ENCODE assay signal across 12 mouse cellular contexts in the genomic region with DNA sequence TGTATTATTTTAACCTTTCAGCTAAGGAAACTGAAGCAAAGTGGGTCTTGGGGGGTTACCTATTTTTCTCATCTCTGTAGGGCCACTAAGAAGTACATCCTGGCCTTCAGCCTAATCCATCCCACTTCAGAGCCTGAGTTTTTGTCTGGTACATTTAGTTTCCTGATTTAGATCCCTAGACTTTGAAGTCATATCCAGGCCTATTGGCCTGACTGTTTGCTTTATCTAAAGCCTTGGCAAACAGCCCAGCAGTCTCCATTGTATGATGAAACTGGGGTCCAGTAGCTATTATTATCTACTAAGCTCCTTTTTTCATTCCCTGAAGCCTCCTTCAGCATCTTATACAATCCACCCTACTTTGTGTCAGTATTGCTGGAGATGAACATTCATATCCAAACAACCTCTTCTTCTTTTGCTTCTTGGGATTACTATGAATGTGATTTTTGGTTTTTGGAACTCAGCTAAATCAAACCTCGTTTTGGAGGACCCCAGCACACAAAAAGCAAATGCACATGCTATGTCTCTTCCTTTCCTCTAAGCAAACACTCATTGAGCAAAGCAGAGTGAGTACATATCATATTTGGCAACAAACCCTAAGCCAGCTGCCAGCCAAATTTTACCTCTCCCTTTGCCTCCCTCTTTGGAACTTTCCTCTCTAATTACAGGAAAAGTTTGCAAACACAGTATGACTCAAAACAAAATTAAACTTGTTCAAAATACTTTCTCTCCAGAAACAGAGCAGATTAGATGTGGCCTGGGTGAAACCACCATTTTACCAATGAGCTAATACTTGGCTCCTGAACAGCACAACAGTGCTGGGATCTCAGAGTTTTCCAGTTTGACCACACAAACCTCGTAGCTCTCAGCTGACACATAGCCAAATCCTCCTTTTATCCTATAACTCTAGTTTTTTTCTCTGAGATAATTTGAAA.
DNase-seq lines count a peak whose midpoint lies in the region; ATAC-seq and TF ChIP-seq lines count a peak whose summit lies in the region.
"Had no signal": no experiment of that assay in that cellular context is flagged by ENCODE, and none has a peak within 500 bp of the region (broad histone marks: within the 10 kb centered on the region; RNA-seq: fewer than 3 reads in every experiment).

No protein-coding gene starts in this region.

- no peak for ATAC-seq in cerebellum, adult (ENCODE audit: insufficient number of reproducible peaks, low FRiP score, low TSS enrichment)
- ATAC-seq in limb, embryonic 14.5 days (ENCODE audit: low FRiP score, low read depth), result no peak
- peak; percentile 89 for ATAC-seq in heart, embryonic 16.5 days (replicated peaks; ENCODE audit: extremely low read depth, insufficient read depth, low FRiP score)
- peak; percentile 62; the same call in 1 of the 2 replicates for ATAC-seq in midbrain, embryonic 16.5 days
- ATAC-seq: activated CD4-positive, CD25-positive, alpha-beta regulatory T cell, adult 4 months; liver, postnatal 0 days had no signal

- peak; percentile 23 to 28 for DNase-seq in cerebellum, postnatal 10 days
- peak; percentile 64 for DNase-seq in limb, embryonic 14.5 days (ENCODE audit: low spot score)
- DNase-seq in limb, embryonic 10.5 days (ENCODE audit: low spot score), result no peak
- DNase-seq in layer of hippocampus, adult 11-12 months (ENCODE audit: low spot score), result no peak
- no peak for DNase-seq in urinary bladder, adult 2 months (ENCODE audit: low spot score)
- DNase-seq: liver, postnatal 0 days; thymus, postnatal 25 days had no signal

- no peaks in the 10 kb centered on the region for H3K27me3 ChIP-seq in limb, embryonic 14.5 days (ENCODE audit: control insufficient read depth, insufficient read depth, low read length)
- H3K27me3 ChIP-seq in limb, embryonic 10.5 days (ENCODE audit: low read depth, poor library complexity, severe bottlenecking), result no peaks in the 10 kb centered on the region
- H3K27me3 ChIP-seq in heart, embryonic 16.5 days (ENCODE audit: control insufficient read depth, insufficient read depth, low read length), result no peaks in the 10 kb centered on the region
- H3K27me3 ChIP-seq in midbrain, embryonic 16.5 days (ENCODE audit: control insufficient read depth, insufficient read depth, low read depth, low read length), result no peaks in the 10 kb centered on the region
- H3K27me3 ChIP-seq: embryonic facial prominence, embryonic 13.5 days had no signal

- no peaks in the 10 kb centered on the region for H3K4me1 ChIP-seq in limb, embryonic 14.5 days (ENCODE audit: control insufficient read depth, insufficient read depth, low read length)
- H3K4me1 ChIP-seq in limb, embryonic 10.5 days, result no peaks in the 10 kb centered on the region
- H3K4me1 ChIP-seq in heart, embryonic 16.5 days (ENCODE audit: control insufficient read depth, insufficient read depth, low read length), result peaks cover 11% of the 10 kb centered on the region
- no peaks in the 10 kb centered on the region for H3K4me1 ChIP-seq in midbrain, embryonic 16.5 days (ENCODE audit: control insufficient read depth, insufficient read depth, low read length)
- H3K4me1 ChIP-seq: embryonic facial prominence, embryonic 13.5 days had no signal

- no peak overlapping the region for H3K4me2 ChIP-seq in limb, embryonic 14.5 days (replicated peaks; ENCODE audit: low read depth, low read length, severe bottlenecking)
- no peak overlapping the region for H3K4me2 ChIP-seq in heart, embryonic 16.5 days (ENCODE audit: low read depth, low read length)
- H3K4me2 ChIP-seq in midbrain, embryonic 16.5 days (ENCODE audit: low read length), result no peak overlapping the region
- H3K4me2 ChIP-seq: embryonic facial prominence, embryonic 13.5 days had no signal

- H3K27ac ChIP-seq in limb, embryonic 14.5 days (replicated peaks; ENCODE audit: low read depth, low read length), result no peak overlapping the region
- H3K27ac ChIP-seq in limb, embryonic 10.5 days, result no peak overlapping the region
- peak overlapping the region; percentile 49 for H3K27ac ChIP-seq in heart, embryonic 16.5 days (ENCODE audit: low read length)
- H3K27ac ChIP-seq in midbrain, embryonic 16.5 days (ENCODE audit: low read length), result no peak overlapping the region
- H3K27ac ChIP-seq: embryonic facial prominence, embryonic 13.5 days had no signal

- WGBS in limb, embryonic 14.5 days, result 75% methylated on average over 2 of the region's 2 CpGs
- 85% methylated on average over 2 of the region's 2 CpGs for WGBS in limb, embryonic 10.5 days
- 32% methylated on average over 2 of the region's 2 CpGs for WGBS in heart, embryonic 16.5 days
- WGBS in midbrain, embryonic 16.5 days, result 38% methylated on average over 2 of the region's 2 CpGs

- no peaks in the 10 kb centered on the region for H3K36me3 ChIP-seq in limb, embryonic 14.5 days (ENCODE audit: control insufficient read depth, insufficient read depth, low read length)
- H3K36me3 ChIP-seq in limb, embryonic 10.5 days, result no peaks in the 10 kb centered on the region
- H3K36me3 ChIP-seq in heart, embryonic 16.5 days (ENCODE audit: control insufficient read depth, insufficient read depth), result no peaks in the 10 kb centered on the region
- H3K36me3 ChIP-seq in midbrain, embryonic 16.5 days (ENCODE audit: control insufficient read depth, insufficient read depth, low read length), result no peaks in the 10 kb centered on the region
- H3K36me3 ChIP-seq: embryonic facial prominence, embryonic 13.5 days had no signal

- no peaks in the 10 kb centered on the region for H3K9me3 ChIP-seq in limb, embryonic 14.5 days (ENCODE audit: control insufficient read depth, low read length)
- no peaks in the 10 kb centered on the region for H3K9me3 ChIP-seq in limb, embryonic 10.5 days (replicated peaks)
- H3K9me3 ChIP-seq in heart, embryonic 16.5 days (replicated peaks; ENCODE audit: control insufficient read depth, low read length), result no peaks in the 10 kb centered on the region
- H3K9me3 ChIP-seq in midbrain, embryonic 16.5 days (replicated peaks; ENCODE audit: control insufficient read depth, low read length, poor library complexity, severe bottlenecking), result no peaks in the 10 kb centered on the region
- H3K9me3 ChIP-seq: embryonic facial prominence, embryonic 13.5 days had no signal

- H3K4me3 ChIP-seq in limb, embryonic 14.5 days (replicated peaks; ENCODE audit: low read length), result no peak overlapping the region
- H3K4me3 ChIP-seq in limb, embryonic 10.5 days, result no peak overlapping the region
- no peak overlapping the region for H3K4me3 ChIP-seq in heart, embryonic 16.5 days (ENCODE audit: low read length)
- H3K4me3 ChIP-seq in midbrain, embryonic 16.5 days (ENCODE audit: low read depth, low read length), result no peak overlapping the region
- H3K4me3 ChIP-seq: embryonic facial prominence, embryonic 13.5 days had no signal

- no peak for TF ChIP-seq POLR2A in limb, embryonic 14.5 days (IDR thresholded peaks at IDR 0.05; ENCODE audit: borderline replicate concordance, extremely low read depth, insufficient read depth, insufficient read length)

- H3K9ac ChIP-seq in limb, embryonic 14.5 days (ENCODE audit: low read depth, low read length, severe bottlenecking), result no peak overlapping the region
- H3K9ac ChIP-seq in heart, embryonic 16.5 days (ENCODE audit: low read length), result no peak overlapping the region
- H3K9ac ChIP-seq in midbrain, embryonic 16.5 days (ENCODE audit: low read depth, low read length), result no peak overlapping the region
- H3K9ac ChIP-seq: embryonic facial prominence, embryonic 13.5 days; liver, postnatal 0 days had no signal

Comparison
In these comparisons a context has a peak if more than half of its experiments do, and no peak if none do; other contexts are left out.
1. DNase-seq: peak in cerebellum, postnatal 10 days (2 of 2) and limb, embryonic 14.5 days (single experiment); none in limb, embryonic 10.5 days (single experiment), layer of hippocampus, adult 11-12 months (single experiment) and urinary bladder, adult 2 months (single experiment).
2. ATAC-seq: peak in heart, embryonic 16.5 days (single experiment) and midbrain, embryonic 16.5 days (single experiment); none in cerebellum, adult (single experiment) and limb, embryonic 14.5 days (single experiment).